Mouse (Mus musculus): ENCODE measurements at regions not wholly inside any gene's neighbourhood (a gene's known extent, or its start where the extent isn't known, plus 50 kb on each side); places are given as distances from the start of the nearest gene placed in this dataset.

DNA sequence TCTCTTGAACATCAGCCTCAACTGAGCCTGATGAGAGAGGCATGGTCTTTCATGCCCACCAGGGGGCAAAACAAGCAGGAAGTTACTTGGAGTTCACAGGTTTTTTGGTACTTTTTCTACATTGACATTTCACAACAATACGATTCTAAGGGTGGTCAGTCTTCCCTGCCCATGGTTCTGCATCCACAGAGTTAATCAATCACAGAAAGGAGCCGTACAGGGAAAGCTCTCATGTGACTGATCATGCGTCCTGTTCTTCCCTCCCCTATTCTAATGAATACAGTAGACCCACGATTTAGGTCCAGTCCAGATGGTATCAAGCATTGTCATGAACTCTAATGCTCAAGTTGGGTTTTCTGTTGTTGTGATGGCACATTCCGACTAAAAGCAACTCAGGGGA, 115.6 kb upstream of the Cyyr1 start:
- Histone ChIP-seq H3K36me3 (replicated peaks) (no peaks in the 10 kb centered on the region), H3K4me3 (replicated peaks) (no peak overlapping the region)
- ATAC-seq (ENCODE audit: low FRiP score), result no peak

DNA sequence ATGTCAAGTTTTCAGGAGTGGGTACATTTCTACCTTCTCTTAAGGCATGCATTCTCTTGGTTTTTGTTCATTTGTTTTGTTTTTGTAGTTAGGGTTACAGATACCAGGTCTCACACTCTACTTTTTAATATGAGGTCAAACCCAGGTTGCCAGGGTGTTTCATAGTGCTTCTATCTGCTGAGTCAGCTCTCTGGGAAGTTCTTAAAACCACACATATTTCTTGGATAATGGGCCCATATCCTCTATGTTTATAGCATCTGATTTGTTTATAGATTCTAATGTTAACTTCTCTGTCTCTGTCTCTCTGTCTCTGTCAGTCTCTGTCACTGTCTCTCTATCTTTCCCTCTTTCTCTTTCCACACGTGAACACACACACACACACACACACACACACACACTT, 114.6 kb upstream of the Cyyr1 start:
- 75% methylated on average over 1 of the region's 1 CpGs for WGBS
- no peak for ATAC-seq (ENCODE audit: low FRiP score)

More for the DNA sequence above, 115.6 kb upstream of the Cyyr1 start:
- WGBS, result 88% methylated on average over 5 of the region's 5 CpGs
- no peaks in the 10 kb centered on the region for H3K27me3 ChIP-seq
- H3K4me1 ChIP-seq, result no peaks in the 10 kb centered on the region
- no peak overlapping the region for H3K27ac ChIP-seq
- no peak overlapping the region for H3K9ac ChIP-seq
- H3K9me3 ChIP-seq, result no peaks in the 10 kb centered on the region
- no peak overlapping the region for H3K4me2 ChIP-seq

GRCm38 (mm10) chr16:85649516-85649915, 96.3 kb upstream of the Cyyr1 start:
- Histone ChIP-seq H3K9ac (no peak overlapping the region), H3K27me3 (no peaks in the 10 kb centered on the region), H3K36me3 (replicated peaks) (no peaks in the 10 kb centered on the region), H3K4me3 (replicated peaks) (no peak overlapping the region), H3K27ac (no peak overlapping the region), H3K4me1 (no peaks in the 10 kb centered on the region), H3K4me2 (no peak overlapping the region), H3K9me3 (no peaks in the 10 kb centered on the region)
- WGBS, result 95% methylated on average over 1 of the region's 1 CpGs
- no peak for ATAC-seq (ENCODE audit: low FRiP score)

More for the DNA sequence above, 114.6 kb upstream of the Cyyr1 start:
- Histone ChIP-seq H3K4me2 (no peak overlapping the region), H3K27ac (no peak overlapping the region), H3K4me1 (no peaks in the 10 kb centered on the region), H3K9ac (no peak overlapping the region), H3K36me3 (replicated peaks) (no peaks in the 10 kb centered on the region), H3K27me3 (no peaks in the 10 kb centered on the region), H3K4me3 (replicated peaks) (no peak overlapping the region), H3K9me3 (no peaks in the 10 kb centered on the region)

- Histone ChIP-seq H3K27me3 (no peaks in the 10 kb centered on the region), H3K4me3 (replicated peaks) (no peak overlapping the region), H3K9ac (no peak overlapping the region), H3K36me3 (replicated peaks) (no peaks in the 10 kb centered on the region), H3K4me1 (no peaks in the 10 kb centered on the region), H3K9me3 (no peaks in the 10 kb centered on the region), H3K4me2 (no peak overlapping the region), H3K27ac (no peak overlapping the region)
- no peak for ATAC-seq (ENCODE audit: low FRiP score)
- 89% methylated on average over 4 of the region's 4 CpGs for WGBS
Observed at GRCm38 (mm10) chr16:85640992-85641391, 87.8 kb upstream of the Cyyr1 start.

GRCm38 (mm10) chr16:85637079-85637478, 83.9 kb upstream of the Cyyr1 start:
- Histone ChIP-seq H3K36me3 (replicated peaks) (no peaks in the 10 kb centered on the region), H3K4me1 (no peaks in the 10 kb centered on the region), H3K9me3 (no peaks in the 10 kb centered on the region), H3K27me3 (no peaks in the 10 kb centered on the region), H3K4me2 (no peak overlapping the region), H3K4me3 (replicated peaks) (no peak overlapping the region), H3K27ac (no peak overlapping the region), H3K9ac (no peak overlapping the region)
- 80% methylated on average over 1 of the region's 1 CpGs for WGBS
- no peak for ATAC-seq (ENCODE audit: low FRiP score)

- no peak for ATAC-seq (ENCODE audit: low FRiP score)
- H3K27ac ChIP-seq, result no peak overlapping the region
- H3K9ac ChIP-seq, result no peak overlapping the region
- H3K36me3 ChIP-seq (replicated peaks), result no peaks in the 10 kb centered on the region
- 86% methylated on average over 3 of the region's 3 CpGs for WGBS
- no peak overlapping the region for H3K4me2 ChIP-seq
- no peak overlapping the region for H3K4me3 ChIP-seq (replicated peaks)
- H3K4me1 ChIP-seq, result no peaks in the 10 kb centered on the region
- H3K9me3 ChIP-seq, result no peaks in the 10 kb centered on the region
- H3K27me3 ChIP-seq, result no peaks in the 10 kb centered on the region
Observed at GRCm38 (mm10) chr16:85629738-85630137, 76.5 kb upstream of the Cyyr1 start.

DNA sequence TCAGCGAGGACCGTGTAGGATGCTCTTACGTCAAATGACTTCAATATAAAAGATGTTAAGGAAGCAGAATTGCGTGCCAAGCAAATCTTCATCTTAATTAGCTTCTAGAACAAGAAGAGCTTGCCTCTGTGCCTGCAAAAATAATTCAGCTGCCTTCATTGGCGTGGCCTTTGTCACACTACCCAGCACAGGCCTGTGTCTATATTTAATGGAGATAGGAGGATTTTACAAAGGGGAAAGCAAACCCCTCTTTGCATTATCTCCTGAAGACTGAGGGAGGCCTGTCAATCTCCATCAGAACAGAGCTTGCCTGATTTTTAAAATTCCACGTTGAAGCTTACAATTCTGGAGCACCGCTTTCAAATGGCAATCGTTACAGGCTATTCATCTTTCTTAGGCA, 71.3 kb upstream of the Cyyr1 start:
- Histone ChIP-seq H3K4me1 (no peaks in the 10 kb centered on the region), H3K9me3 (no peaks in the 10 kb centered on the region), H3K36me3 (replicated peaks) (no peaks in the 10 kb centered on the region), H3K9ac (no peak overlapping the region), H3K27ac (0 out of 2 replicates have a peak overlapping the region, but pooled peaks have one; percentile 9), H3K27me3 (no peaks in the 10 kb centered on the region), H3K4me3 (replicated peaks) (no peak overlapping the region), H3K4me2 (no peak overlapping the region)
- 43% methylated on average over 8 of the region's 8 CpGs for WGBS
- 0 out of 2 replicates have a peak, but pooled peaks have one; percentile 51 for ATAC-seq (ENCODE audit: low FRiP score)

DNA sequence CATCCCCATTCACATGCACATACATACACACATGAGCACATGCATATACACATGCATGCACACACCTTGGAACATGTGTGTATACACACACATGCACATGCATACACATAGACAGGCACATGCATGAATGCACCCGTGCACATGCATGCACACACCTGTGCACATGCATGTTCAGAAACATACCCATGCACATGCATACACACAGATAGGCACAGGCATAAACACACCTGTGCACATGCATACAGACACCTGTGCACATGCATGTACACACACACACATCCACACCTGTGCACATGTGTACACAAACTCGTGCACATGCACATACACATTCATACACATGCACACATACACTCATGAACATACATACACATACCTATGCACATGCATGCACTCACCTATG, 50.9 kb upstream of the Cyyr1 start:
- H3K4me1 ChIP-seq, result no peaks in the 10 kb centered on the region
- 86% methylated on average over 2 of the region's 2 CpGs for WGBS
- no peak overlapping the region for H3K4me2 ChIP-seq
- H3K4me3 ChIP-seq (replicated peaks), result no peak overlapping the region
- no peaks in the 10 kb centered on the region for H3K36me3 ChIP-seq (replicated peaks)
- no peak overlapping the region for H3K9ac ChIP-seq
- H3K9me3 ChIP-seq, result no peaks in the 10 kb centered on the region
- no peaks in the 10 kb centered on the region for H3K27me3 ChIP-seq
- no peak overlapping the region for H3K27ac ChIP-seq
- ATAC-seq (ENCODE audit: low FRiP score), result 0 out of 2 replicates have a peak, but pooled peaks have one; percentile 17

Data from forebrain, embryonic 12.5 days (tissue).